Mouse (Mus musculus) ES-E14 (cell line): Measurements from ENCODE around the gene Usp35. TPM values are rescaled to one million over a fixed set of nuclear protein-coding genes. Genes with fewer than 3 reads are reported as not detected.
A peak's percentile ranks its signal among the peaks of the same experiment; 100 is the strongest.

Experiments
- DNase-seq: peaks from one replicate; pipeline ENCODE4 v3.0.0-alpha.2; 2013; ENCODE audit warnings: low read depth, low spot score
- H3K27ac ChIP-seq: 2 replicates; pipeline ENCODE4 v1.5.1; 2012; ENCODE audit warnings: low read depth, mild to moderate bottlenecking, low read length, moderate library complexity, mixed read lengths; ENCODE audit not compliant: poor library complexity, insufficient read depth, severe bottlenecking
- H3K36me3 ChIP-seq: 2 replicates; pipeline ENCODE4 v1.6.1; 2012; ENCODE audit warnings: mild to moderate bottlenecking, low read length, moderate library complexity, mixed read lengths; ENCODE audit not compliant: control insufficient read depth, poor library complexity, insufficient read depth, severe bottlenecking
- H3K4me1 ChIP-seq, 2 experiments: fragments of 150-350 bp in 1 of 2; sonication (generic) in 1 of 2; 2 replicates each; pipeline ENCODE4 v1.6.1; 2012; ENCODE audit warnings: low read length in 2 of 2, mild to moderate bottlenecking in 1 of 2, mixed read lengths in 1 of 2; ENCODE audit not compliant: control insufficient read depth in 2 of 2, insufficient read depth in 2 of 2, poor library complexity in 1 of 2
- H3K4me3 ChIP-seq, 2 experiments: fragments of 150-350 bp in 1 of 2; sonication (generic) in 1 of 2; 2 replicates each; pipeline ENCODE4 v1.5.1; 2012; ENCODE audit warnings: low read length in 2 of 2, low read depth in 1 of 2, mild to moderate bottlenecking in 1 of 2, mixed read lengths in 1 of 2; ENCODE audit not compliant: insufficient read depth in 1 of 2, poor library complexity in 1 of 2, severe bottlenecking in 1 of 2
- H3K9ac ChIP-seq: 2 replicates; pipeline ENCODE4 v1.6.1; 2012; ENCODE audit warnings: low read depth, mild to moderate bottlenecking, low read length, mixed read lengths; ENCODE audit not compliant: poor library complexity, insufficient read depth, severe bottlenecking
- H3K9me3 ChIP-seq: fragments of 150-350 bp; sonication (generic); 2 replicates; pipeline ENCODE4 v1.6.1; 2012; ENCODE audit warnings: low read depth, mild to moderate bottlenecking, low read length; ENCODE audit not compliant: control insufficient read depth, insufficient read depth
- CHD2 ChIP-seq: IDR thresholded peaks from 2 replicates; pipeline ENCODE4 v1.6.1; 2014; ENCODE audit warnings: mild to moderate bottlenecking, low read depth, low read length, inconsistent platforms
- HCFC1 ChIP-seq: IDR thresholded peaks from 2 replicates; pipeline ENCODE4 v1.6.1; 2012; ENCODE audit warnings: low read length, inconsistent platforms, borderline replicate concordance; ENCODE audit not compliant: insufficient read depth
- MAFK ChIP-seq: IDR thresholded peaks from 2 replicates; pipeline ENCODE4 v1.6.1; 2014; ENCODE audit warnings: mild to moderate bottlenecking, low read depth, low read length, inconsistent platforms; ENCODE audit not compliant: insufficient read depth
- ZC3H11A ChIP-seq: IDR thresholded peaks from 2 replicates; pipeline ENCODE4 v1.6.1; 2012; ENCODE audit warnings: low read depth, mild to moderate bottlenecking, inconsistent platforms, low read length, borderline replicate concordance
- ZNF384 ChIP-seq: IDR thresholded peaks from 2 replicates; pipeline ENCODE4 v1.6.1; 2012; ENCODE audit warnings: low read depth, low read length, inconsistent platforms
- in situ Hi-C, 2 experiments: fragments of 600-800 bp; cut with MboI; formaldehyde crosslinking; loops; one replicate each; pipeline ENCODE4 v1.15.1; 2025; ENCODE audit warnings: low sequenced_read_pairs in 2 of 2, inconsistent platforms in 1 of 2; ENCODE audit not compliant: unreplicated experiment in 2 of 2
- total RNA-seq: library from RNA; depleted of rRNA; stranded (reverse); fragments of 300-350 nt; gene quantifications from 2 replicates; pipeline ENCODE4 v1.2.3, GENCODE M21; 2012

The Usp35 gene
- total RNA-seq, 1 experiment, result 5.8 TPM

GRCm38 (mm10) chr7:97340907-97341849 lies 9.4 kb upstream of the Usp35 start:
- no peaks in the 10 kb centered on the region for H3K36me3 ChIP-seq
- no peak overlapping the region for H3K9ac ChIP-seq
- peak; percentile 71 for DNase-seq
- H3K4me3 ChIP-seq, result no peak overlapping the region
- TF ChIP-seq ZNF384, result no peak
- no peak for TF ChIP-seq HCFC1
- no peak for TF ChIP-seq ZC3H11A
- no peak for TF ChIP-seq CHD2
- peaks cover 25 to 30% of the 10 kb centered on the region in 2 experiments for H3K4me1 ChIP-seq
- in situ Hi-C loops, result no loop called here
- peak overlapping the region; percentile 84 for H3K27ac ChIP-seq
- no peaks in the 10 kb centered on the region for H3K9me3 ChIP-seq

- no peak overlapping the region for H3K9ac ChIP-seq
- in situ Hi-C loops, result no loop called here
Observed at GRCm38 (mm10) chr7:97339623-97340022, 7.8 kb upstream of the Usp35 start.

GRCm38 (mm10) chr7:97338593-97338992 lies 6.8 kb upstream of the Usp35 start:
- in situ Hi-C loops, result no loop called here
- no peak overlapping the region for H3K4me3 ChIP-seq
- no peaks in the 10 kb centered on the region for H3K9me3 ChIP-seq
- TF ChIP-seq ZC3H11A (no peak), HCFC1 (no peak), ZNF384 (no peak), MAFK (no peak), CHD2 (no peak)
- H3K4me1 ChIP-seq, result peaks cover 17 to 19% of the 10 kb centered on the region in 2 experiments
- H3K36me3 ChIP-seq, result no peaks in the 10 kb centered on the region
- no peak for DNase-seq
- H3K27ac ChIP-seq, result no peak overlapping the region; the same call in 1 of the 2 replicates
- H3K9ac ChIP-seq, result no peak overlapping the region

More at GRCm38 (mm10) chr7:97339623-97340022, 7.8 kb upstream of the Usp35 start:
- Histone ChIP-seq H3K27ac (no peak overlapping the region), H3K4me3 (no peak overlapping the region), H3K36me3 (no peaks in the 10 kb centered on the region), H3K4me1 (peaks cover 25% of the 10 kb centered on the region in 2 experiments), H3K9me3 (no peaks in the 10 kb centered on the region)
- no peak for DNase-seq
- TF ChIP-seq HCFC1 (no peak), CHD2 (no peak), MAFK (no peak), ZNF384 (no peak), ZC3H11A (no peak)

- H3K4me1 ChIP-seq, result peaks cover 13 to 15% of the 10 kb centered on the region in 2 experiments; a peak in 3 of 4 replicates
- H3K4me3 ChIP-seq, result no peak overlapping the region
- no peaks in the 10 kb centered on the region for H3K9me3 ChIP-seq
- in situ Hi-C loops, result no loop called here
- H3K36me3 ChIP-seq, result no peaks in the 10 kb centered on the region
- H3K27ac ChIP-seq, result no peak overlapping the region
- no peak overlapping the region for H3K9ac ChIP-seq
- TF ChIP-seq MAFK, result no peak
- no peak for TF ChIP-seq ZC3H11A
- TF ChIP-seq CHD2, result no peak
- no peak for TF ChIP-seq HCFC1
- TF ChIP-seq ZNF384, result no peak
- no peak for DNase-seq
Observed at GRCm38 (mm10) chr7:97336678-97337077, 4.9 kb upstream of the Usp35 start.
